Mouse (Mus musculus): ENCODE data around the gene Atp6v0c. TPM values are rescaled to one million over a fixed set of nuclear protein-coding genes. Genes with fewer than 3 reads are reported as not detected.

Gene Atp6v0c
- polyA plus RNA-seq, 1 experiment from 2014 or later, result 1,794 TPM

DNA sequence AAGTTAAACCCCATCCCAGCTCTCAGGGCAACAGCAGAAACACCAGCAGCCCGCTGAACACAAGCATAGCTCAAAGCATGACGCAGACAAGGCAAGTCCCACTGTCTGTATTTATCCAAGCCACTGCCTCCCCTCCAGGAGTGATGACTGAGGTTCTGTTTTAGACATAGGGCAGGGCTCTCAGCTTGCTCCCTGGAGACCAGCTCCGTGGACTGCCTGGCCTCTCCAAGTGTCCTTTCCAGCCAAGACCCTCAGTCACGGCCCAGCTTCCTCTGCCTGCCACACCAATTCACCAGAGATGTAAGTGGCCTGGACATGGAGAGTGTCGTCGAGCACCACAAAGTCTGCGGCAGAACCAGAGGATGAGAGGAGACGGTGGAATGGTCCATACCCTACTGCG is 13.8 kb downstream of the Atp6v0c start:
- 93% methylated on average over 9 of the region's 9 CpGs for WGBS
- H3K9me3 ChIP-seq (ENCODE audit: control insufficient read depth, low read length), result no peaks in the 10 kb centered on the region
- peaks cover 4% of the 10 kb centered on the region; the same call in 1 of the 2 replicates for H3K4me1 ChIP-seq (ENCODE audit: control insufficient read depth, insufficient read depth, low read length)
- no peak overlapping the region for H3K4me2 ChIP-seq (ENCODE audit: low read depth, low read length)
- no peak for ATAC-seq (ENCODE audit: low read depth)
- H3K36me3 ChIP-seq (ENCODE audit: control insufficient read depth, insufficient read depth, low read length), result 0 out of 2 replicates have a peak, but pooled peaks cover 3% of the 10 kb centered on the region
- no peak overlapping the region for H3K27ac ChIP-seq (ENCODE audit: low read depth, low read length)
- no peaks in the 10 kb centered on the region for H3K27me3 ChIP-seq (ENCODE audit: control insufficient read depth, insufficient read depth, low read length)
- H3K4me3 ChIP-seq (ENCODE audit: low read depth, low read length), result no peak overlapping the region
- H3K9ac ChIP-seq (replicated peaks; ENCODE audit: low read depth, low read length), result no peak overlapping the region

- no peak for ATAC-seq (ENCODE audit: low read depth)
- Histone ChIP-seq H3K9me3 (ENCODE audit: control insufficient read depth, low read length) (no peaks in the 10 kb centered on the region), H3K27me3 (ENCODE audit: control insufficient read depth, insufficient read depth, low read length) (no peaks in the 10 kb centered on the region), H3K36me3 (ENCODE audit: control insufficient read depth, insufficient read depth, low read length) (0 out of 2 replicates have a peak, but pooled peaks cover 3% of the 10 kb centered on the region), H3K4me1 (ENCODE audit: control insufficient read depth, insufficient read depth, low read length) (peaks cover 4% of the 10 kb centered on the region; the same call in 1 of the 2 replicates), H3K9ac (replicated peaks; ENCODE audit: low read depth, low read length) (no peak overlapping the region), H3K4me3 (ENCODE audit: low read depth, low read length) (no peak overlapping the region), H3K4me2 (ENCODE audit: low read depth, low read length) (no peak overlapping the region), H3K27ac (ENCODE audit: low read depth, low read length) (no peak overlapping the region)
- WGBS, result 79% methylated on average over 3 of the region's 3 CpGs
Measured at GRCm38 (mm10) chr17:24154463-24154862, 15.0 kb downstream of the Atp6v0c start.

GRCm38 (mm10) chr17:24151890-24152563 is 17.5 kb downstream of the Atp6v0c start:
- ATAC-seq (ENCODE audit: low read depth), result peak; percentile 87
- H3K9me3 ChIP-seq (ENCODE audit: control insufficient read depth, low read length), result no peaks in the 10 kb centered on the region

DNA sequence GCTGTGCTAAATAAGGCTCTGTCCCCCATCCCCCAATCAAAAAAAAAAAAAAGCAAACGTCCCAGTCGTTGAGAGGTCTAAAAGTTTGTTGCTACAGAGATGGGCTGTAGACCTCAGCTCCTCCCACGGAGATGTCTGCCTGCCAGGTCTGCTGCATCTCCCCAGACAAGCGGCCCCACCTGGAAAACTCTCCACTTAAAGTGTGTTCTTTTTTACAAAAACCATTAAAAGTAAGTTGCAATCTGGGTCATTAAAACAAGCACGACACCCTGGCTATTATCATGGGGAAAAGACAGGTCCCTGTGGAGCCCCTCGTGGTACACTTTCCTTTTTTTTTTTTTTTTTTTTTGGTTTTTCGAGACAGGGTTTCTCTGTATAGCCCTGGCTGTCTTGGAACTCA is 18.1 kb downstream of the Atp6v0c start:
- Histone ChIP-seq H3K4me1 (ENCODE audit: control insufficient read depth, insufficient read depth, low read length) (peaks cover 4% of the 10 kb centered on the region; the same call in 1 of the 2 replicates), H3K4me3 (ENCODE audit: low read depth, low read length) (no peak overlapping the region), H3K9ac (replicated peaks; ENCODE audit: low read depth, low read length) (no peak overlapping the region), H3K36me3 (ENCODE audit: control insufficient read depth, insufficient read depth, low read length) (0 out of 2 replicates have a peak, but pooled peaks cover 3% of the 10 kb centered on the region), H3K4me2 (ENCODE audit: low read depth, low read length) (peak overlapping the region; percentile 50; the same call in 1 of the 2 replicates), H3K9me3 (ENCODE audit: control insufficient read depth, low read length) (no peaks in the 10 kb centered on the region), H3K27ac (ENCODE audit: low read depth, low read length) (no peak overlapping the region), H3K27me3 (ENCODE audit: control insufficient read depth, insufficient read depth, low read length) (no peaks in the 10 kb centered on the region)
- WGBS, result 12% methylated on average over 7 of the region's 7 CpGs
- no peak for ATAC-seq (ENCODE audit: low read depth)

More at GRCm38 (mm10) chr17:24151890-24152563, 17.5 kb downstream of the Atp6v0c start:
- Histone ChIP-seq H3K36me3 (ENCODE audit: control insufficient read depth, insufficient read depth, low read length) (0 out of 2 replicates have a peak, but pooled peaks cover 3% of the 10 kb centered on the region), H3K4me3 (ENCODE audit: low read depth, low read length) (peak overlapping the region; percentile 28), H3K27ac (ENCODE audit: low read depth, low read length) (no peak overlapping the region), H3K4me2 (ENCODE audit: low read depth, low read length) (peak overlapping the region; percentile 50), H3K27me3 (ENCODE audit: control insufficient read depth, insufficient read depth, low read length) (no peaks in the 10 kb centered on the region), H3K9ac (replicated peaks; ENCODE audit: low read depth, low read length) (0 out of 2 replicates have a peak overlapping the region, but pooled peaks have one; percentile 4), H3K4me1 (ENCODE audit: control insufficient read depth, insufficient read depth, low read length) (peaks cover 4% of the 10 kb centered on the region; the same call in 1 of the 2 replicates)
- WGBS, result 1% methylated on average over 26 of the region's 26 CpGs

DNA sequence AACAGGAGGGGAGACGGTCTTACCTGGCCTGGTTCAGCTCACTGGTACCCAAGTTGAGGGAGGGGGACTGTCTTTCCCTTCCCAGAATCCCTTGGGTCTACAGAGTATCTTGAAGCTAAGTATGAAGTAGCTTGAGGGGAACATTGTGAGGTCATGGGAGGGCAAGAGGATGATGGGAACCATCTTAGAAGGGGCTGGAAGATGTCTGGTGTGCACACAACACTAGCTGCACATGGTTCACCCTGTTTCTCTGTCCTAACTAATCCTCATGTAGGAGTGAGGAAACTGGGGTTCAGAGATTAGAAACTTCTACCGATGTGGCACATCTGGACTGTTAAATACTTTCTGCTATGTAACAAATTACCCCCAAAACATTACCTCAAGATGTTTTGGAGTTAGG is 18.7 kb downstream of the Atp6v0c start, which contains the start of gene Pdpk1:
Gene Pdpk1, minus strand, starts transcription at position 101 of the 400 bp plus-strand sequence.
- 0 out of 2 replicates have a peak, but pooled peaks cover 3% of the 10 kb centered on the region for H3K36me3 ChIP-seq (ENCODE audit: control insufficient read depth, insufficient read depth, low read length)
- H3K4me3 ChIP-seq (ENCODE audit: low read depth, low read length), result peak within 1 kb of the TSS; percentile 28; the same call in 1 of the 2 replicates
- H3K9me3 ChIP-seq (ENCODE audit: control insufficient read depth, low read length), result no peaks in the 10 kb centered on the region
- H3K4me2 ChIP-seq (ENCODE audit: low read depth, low read length), result peak within 1 kb of the TSS; percentile 50
- ATAC-seq (ENCODE audit: low read depth), result no peak
- H3K27me3 ChIP-seq (ENCODE audit: control insufficient read depth, insufficient read depth, low read length), result no peaks in the 10 kb centered on the region
- H3K9ac ChIP-seq (replicated peaks; ENCODE audit: low read depth, low read length), result 0 out of 2 replicates have a peak within 1 kb of the TSS, but pooled peaks have one; percentile 4
- peaks cover 4% of the 10 kb centered on the region; the same call in 1 of the 2 replicates for H3K4me1 ChIP-seq (ENCODE audit: control insufficient read depth, insufficient read depth, low read length)
- WGBS, result 89% methylated on average over 2 of the region's 2 CpGs
- H3K27ac ChIP-seq (ENCODE audit: low read depth, low read length), result no peak within 1 kb of the TSS

GRCm38 (mm10) chr17:24149421-24149820 is 20.1 kb downstream of the Atp6v0c start:
- H3K9ac ChIP-seq (replicated peaks; ENCODE audit: low read depth, low read length), result no peak overlapping the region
- H3K36me3 ChIP-seq (ENCODE audit: control insufficient read depth, insufficient read depth, low read length), result no peaks in the 10 kb centered on the region
- 92% methylated on average over 7 of the region's 7 CpGs for WGBS
- no peak overlapping the region for H3K27ac ChIP-seq (ENCODE audit: low read depth, low read length)
- H3K4me1 ChIP-seq (ENCODE audit: control insufficient read depth, insufficient read depth, low read length), result peaks cover 4% of the 10 kb centered on the region; the same call in 1 of the 2 replicates
- no peaks in the 10 kb centered on the region for H3K9me3 ChIP-seq (ENCODE audit: control insufficient read depth, low read length)
- no peak overlapping the region for H3K4me2 ChIP-seq (ENCODE audit: low read depth, low read length)
- H3K4me3 ChIP-seq (ENCODE audit: low read depth, low read length), result no peak overlapping the region
- no peaks in the 10 kb centered on the region for H3K27me3 ChIP-seq (ENCODE audit: control insufficient read depth, insufficient read depth, low read length)
- ATAC-seq (ENCODE audit: low read depth), result no peak

GRCm38 (mm10) chr17:24142897-24143296 is 26.6 kb downstream of the Atp6v0c start:
- Histone ChIP-seq H3K4me2 (ENCODE audit: low read depth, low read length) (no peak overlapping the region), H3K27ac (ENCODE audit: low read depth, low read length) (no peak overlapping the region), H3K9ac (replicated peaks; ENCODE audit: low read depth, low read length) (no peak overlapping the region), H3K36me3 (ENCODE audit: control insufficient read depth, insufficient read depth, low read length) (no peaks in the 10 kb centered on the region), H3K4me1 (ENCODE audit: control insufficient read depth, insufficient read depth, low read length) (peaks cover 14% of the 10 kb centered on the region), H3K4me3 (ENCODE audit: low read depth, low read length) (no peak overlapping the region), H3K27me3 (ENCODE audit: control insufficient read depth, insufficient read depth, low read length) (no peaks in the 10 kb centered on the region), H3K9me3 (ENCODE audit: control insufficient read depth, low read length) (no peaks in the 10 kb centered on the region)
- ATAC-seq (ENCODE audit: low read depth), result no peak
- 48% methylated on average over 2 of the region's 2 CpGs for WGBS

DNA sequence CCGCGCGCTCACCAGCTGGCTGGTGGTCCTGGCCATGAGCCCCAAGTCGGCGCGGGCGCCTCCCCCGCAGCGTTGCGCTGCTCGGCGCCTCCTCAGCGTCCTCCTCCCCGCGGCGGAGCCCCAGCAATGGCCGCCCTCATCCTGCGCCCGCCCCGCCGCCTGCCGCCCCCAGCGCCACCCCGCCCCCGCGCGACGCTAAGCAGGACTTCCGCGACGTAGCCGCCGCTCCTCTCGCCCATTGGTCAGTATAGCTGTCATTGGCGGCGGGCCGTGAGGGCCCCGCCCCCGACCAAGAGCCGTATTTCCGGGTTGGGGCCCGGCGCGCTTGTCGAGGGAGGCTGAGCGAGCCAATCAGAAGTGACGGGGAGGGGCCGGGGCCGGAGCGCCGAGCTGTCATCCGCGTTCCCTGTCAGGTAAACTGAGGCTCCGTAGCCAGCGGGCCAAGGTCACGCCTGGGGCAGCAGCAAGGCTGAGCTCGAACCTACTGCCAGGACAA is 28.0 kb downstream of the Atp6v0c start:
- peak overlapping the region; percentile 95 for H3K4me2 ChIP-seq (ENCODE audit: low read depth, low read length)
- ATAC-seq (ENCODE audit: low read depth), result peak; percentile 98
- no peaks in the 10 kb centered on the region for H3K27me3 ChIP-seq (ENCODE audit: control insufficient read depth, insufficient read depth, low read length)
- peaks cover 14% of the 10 kb centered on the region for H3K4me1 ChIP-seq (ENCODE audit: control insufficient read depth, insufficient read depth, low read length)
- peak overlapping the region; percentile 79 for H3K27ac ChIP-seq (ENCODE audit: low read depth, low read length)
- WGBS, result under 1% methylated on average over 46 of the region's 57 CpGs
- no peaks in the 10 kb centered on the region for H3K9me3 ChIP-seq (ENCODE audit: control insufficient read depth, low read length)
- H3K36me3 ChIP-seq (ENCODE audit: control insufficient read depth, insufficient read depth, low read length), result no peaks in the 10 kb centered on the region
- H3K9ac ChIP-seq (replicated peaks; ENCODE audit: low read depth, low read length), result peak overlapping the region; percentile 92
- peak overlapping the region; percentile 95 for H3K4me3 ChIP-seq (ENCODE audit: low read depth, low read length)
